Mouse (Mus musculus) olfactory bulb, adult 2 months (tissue): ENCODE measurements around the gene Gabarapl2.

ENCODE experiments used
- CTCF ChIP-seq: fragments of 200-500 bp; IDR thresholded peaks from 2 replicates; pipeline ENCODE4 v1.5.1; 2012; ENCODE audit warnings: low read depth, mild to moderate bottlenecking, low read length, moderate library complexity; ENCODE audit not compliant: insufficient read depth
- POLR2A ChIP-seq: fragments of 200-500 bp; IDR thresholded peaks from 2 replicates; pipeline ENCODE4 v1.6.1; 2012; ENCODE audit warnings: mild to moderate bottlenecking, low read depth, low read length, moderate library complexity; ENCODE audit not compliant: insufficient read depth

- TF ChIP-seq POLR2A (no peak), CTCF (no peak)
These were observed 20.8 kb upstream of the Gabarapl2 start for GRCm38 (mm10) chr8:111919663-111920062.
